Mouse (Mus musculus): ENCODE results near the gene Maco1.

- no peak for TF ChIP-seq CTCF (IDR thresholded peaks at IDR 0.05; ENCODE audit: control insufficient read depth, insufficient read depth, insufficient read length)
- TF ChIP-seq MAX (IDR thresholded peaks at IDR 0.05) = no peak
These were observed 16.1 kb upstream of the Maco1 start for GRCm38 (mm10) chr4:134869068-134869730.
